Mouse (Mus musculus) ES-E14 (cell line): ENCODE data around the gene Myl9.
"Not testable (repeated sequence)": the region's sequence is repeated elsewhere in the genome, so short reads cannot be mapped to it uniquely, and the experiment has no call there.

Experiments
- CHD2 ChIP-seq: IDR thresholded peaks from 2 replicates; pipeline ENCODE4 v1.6.1; 2014; ENCODE audit warnings: mild to moderate bottlenecking, low read depth, low read length, inconsistent platforms
- HCFC1 ChIP-seq: IDR thresholded peaks from 2 replicates; pipeline ENCODE4 v1.6.1; 2012; ENCODE audit warnings: low read length, inconsistent platforms, borderline replicate concordance; ENCODE audit not compliant: insufficient read depth
- MAFK ChIP-seq: IDR thresholded peaks from 2 replicates; pipeline ENCODE4 v1.6.1; 2014; ENCODE audit warnings: mild to moderate bottlenecking, low read depth, low read length, inconsistent platforms; ENCODE audit not compliant: insufficient read depth
- ZC3H11A ChIP-seq: IDR thresholded peaks from 2 replicates; pipeline ENCODE4 v1.6.1; 2012; ENCODE audit warnings: low read depth, mild to moderate bottlenecking, inconsistent platforms, low read length, borderline replicate concordance
- ZNF384 ChIP-seq: IDR thresholded peaks from 2 replicates; pipeline ENCODE4 v1.6.1; 2012; ENCODE audit warnings: low read depth, low read length, inconsistent platforms

- TF ChIP-seq ZNF384, HCFC1, CHD2, ZC3H11A, MAFK: not testable (repeated sequence)
Observed at GRCm38 (mm10) chr2:156802116-156802515, 26.9 kb downstream of the Myl9 start.
